Mouse (Mus musculus): ENCODE measurements at regions not wholly inside any gene's neighbourhood (a gene's known extent, or its start where the extent isn't known, plus 50 kb on each side); places are given as distances from the start of the nearest gene placed in this dataset.

- no peak overlapping the region for H3K27ac ChIP-seq (ENCODE audit: low read depth, low read length)
- no peak for TF ChIP-seq CTCF (IDR thresholded peaks at IDR 0.05; ENCODE audit: low read depth)
- H3K9me3 ChIP-seq (ENCODE audit: control insufficient read depth), result no peaks in the 10 kb centered on the region
These were observed 490.0 kb downstream of the Psat1 start for GRCm38 (mm10) chr19:15456943-15457735.

GRCm38 (mm10) chr19:15448989-15449388 lies 498.1 kb downstream of the Psat1 start:
- Histone ChIP-seq H3K36me3 (ENCODE audit: control insufficient read depth, insufficient read depth) (no peaks in the 10 kb centered on the region), H3K27ac (ENCODE audit: low read depth, low read length) (no peak overlapping the region), H3K4me1 (replicated peaks; ENCODE audit: control insufficient read depth, insufficient read depth, low read length) (no peaks in the 10 kb centered on the region), H3K27me3 (replicated peaks; ENCODE audit: control insufficient read depth, insufficient read depth, low read length) (no peaks in the 10 kb centered on the region), H3K4me2 (replicated peaks; ENCODE audit: low read depth) (no peak overlapping the region), H3K9me3 (ENCODE audit: control insufficient read depth) (no peaks in the 10 kb centered on the region), H3K9ac (ENCODE audit: low read depth, low read length) (no peak overlapping the region), H3K4me3 (ENCODE audit: low read depth, low read length) (no peak overlapping the region)
- no peak for TF ChIP-seq CTCF (IDR thresholded peaks at IDR 0.05; ENCODE audit: low read depth)
- 31% methylated on average over 5 of the region's 5 CpGs for WGBS
- ATAC-seq, result no peak

More at GRCm38 (mm10) chr19:15456943-15457735, 490.0 kb downstream of the Psat1 start:
- Histone ChIP-seq H3K27me3 (replicated peaks; ENCODE audit: control insufficient read depth, insufficient read depth, low read length) (no peaks in the 10 kb centered on the region), H3K36me3 (ENCODE audit: control insufficient read depth, insufficient read depth) (no peaks in the 10 kb centered on the region), H3K9ac (ENCODE audit: low read depth, low read length) (no peak overlapping the region), H3K4me2 (replicated peaks; ENCODE audit: low read depth) (no peak overlapping the region), H3K4me3 (ENCODE audit: low read depth, low read length) (no peak overlapping the region), H3K4me1 (replicated peaks; ENCODE audit: control insufficient read depth, insufficient read depth, low read length) (no peaks in the 10 kb centered on the region)
- ATAC-seq, result no peak
- 39% methylated on average over 9 of the region's 9 CpGs for WGBS

GRCm38 (mm10) chr19:15431798-15432197 lies 515.3 kb downstream of the Psat1 start:
- no peak overlapping the region for H3K4me2 ChIP-seq (replicated peaks; ENCODE audit: low read depth)
- WGBS, result 89% methylated on average over 5 of the region's 5 CpGs
- H3K9ac ChIP-seq (ENCODE audit: low read depth, low read length), result no peak overlapping the region
- no peak for ATAC-seq
- no peak for TF ChIP-seq CTCF (IDR thresholded peaks at IDR 0.05; ENCODE audit: low read depth)
- no peaks in the 10 kb centered on the region for H3K27me3 ChIP-seq (replicated peaks; ENCODE audit: control insufficient read depth, insufficient read depth, low read length)
- H3K4me1 ChIP-seq (replicated peaks; ENCODE audit: control insufficient read depth, insufficient read depth, low read length), result no peaks in the 10 kb centered on the region
- H3K4me3 ChIP-seq (ENCODE audit: low read depth, low read length), result no peak overlapping the region
- H3K27ac ChIP-seq (ENCODE audit: low read depth, low read length), result no peak overlapping the region
- no peaks in the 10 kb centered on the region for H3K9me3 ChIP-seq (ENCODE audit: control insufficient read depth)
- H3K36me3 ChIP-seq (ENCODE audit: control insufficient read depth, insufficient read depth), result no peaks in the 10 kb centered on the region

GRCm38 (mm10) chr19:15421311-15421710 lies 525.8 kb downstream of the Psat1 start:
- no peak for TF ChIP-seq CTCF (IDR thresholded peaks at IDR 0.05; ENCODE audit: low read depth)
- Histone ChIP-seq H3K27ac (ENCODE audit: low read depth, low read length) (no peak overlapping the region), H3K4me3 (ENCODE audit: low read depth, low read length) (no peak overlapping the region), H3K9ac (ENCODE audit: low read depth, low read length) (no peak overlapping the region), H3K4me1 (replicated peaks; ENCODE audit: control insufficient read depth, insufficient read depth, low read length) (no peaks in the 10 kb centered on the region), H3K27me3 (replicated peaks; ENCODE audit: control insufficient read depth, insufficient read depth, low read length) (no peaks in the 10 kb centered on the region), H3K9me3 (ENCODE audit: control insufficient read depth) (no peaks in the 10 kb centered on the region), H3K4me2 (replicated peaks; ENCODE audit: low read depth) (no peak overlapping the region), H3K36me3 (ENCODE audit: control insufficient read depth, insufficient read depth) (no peaks in the 10 kb centered on the region)
- ATAC-seq, result no peak
- 58% methylated on average over 3 of the region's 3 CpGs for WGBS

- WGBS, result 87% methylated on average over 3 of the region's 3 CpGs
- no peak overlapping the region for H3K4me2 ChIP-seq (replicated peaks; ENCODE audit: low read depth)
- no peaks in the 10 kb centered on the region for H3K36me3 ChIP-seq (ENCODE audit: control insufficient read depth, insufficient read depth)
- H3K9ac ChIP-seq (ENCODE audit: low read depth, low read length), result no peak overlapping the region
- no peak for TF ChIP-seq CTCF (IDR thresholded peaks at IDR 0.05; ENCODE audit: low read depth)
- no peak overlapping the region for H3K27ac ChIP-seq (ENCODE audit: low read depth, low read length)
- ATAC-seq, result no peak
- H3K4me1 ChIP-seq (replicated peaks; ENCODE audit: control insufficient read depth, insufficient read depth, low read length), result no peaks in the 10 kb centered on the region
- no peaks in the 10 kb centered on the region for H3K9me3 ChIP-seq (ENCODE audit: control insufficient read depth)
- no peak overlapping the region for H3K4me3 ChIP-seq (ENCODE audit: low read depth, low read length)
- no peaks in the 10 kb centered on the region for H3K27me3 ChIP-seq (replicated peaks; ENCODE audit: control insufficient read depth, insufficient read depth, low read length)
These were observed 548.5 kb downstream of the Psat1 start for GRCm38 (mm10) chr19:15398624-15399023.

GRCm38 (mm10) chr19:15371682-15372081 lies 575.5 kb downstream of the Psat1 start:
- Histone ChIP-seq H3K27me3 (replicated peaks; ENCODE audit: control insufficient read depth, insufficient read depth, low read length) (no peaks in the 10 kb centered on the region), H3K9ac (ENCODE audit: low read depth, low read length) (no peak overlapping the region), H3K4me2 (replicated peaks; ENCODE audit: low read depth) (no peak overlapping the region), H3K4me1 (replicated peaks; ENCODE audit: control insufficient read depth, insufficient read depth, low read length) (no peaks in the 10 kb centered on the region), H3K27ac (ENCODE audit: low read depth, low read length) (no peak overlapping the region), H3K36me3 (ENCODE audit: control insufficient read depth, insufficient read depth) (no peaks in the 10 kb centered on the region), H3K9me3 (ENCODE audit: control insufficient read depth) (no peaks in the 10 kb centered on the region), H3K4me3 (ENCODE audit: low read depth, low read length) (no peak overlapping the region)
- no peak for TF ChIP-seq CTCF (IDR thresholded peaks at IDR 0.05; ENCODE audit: low read depth)
- WGBS, result 51% methylated on average over 8 of the region's 8 CpGs
- ATAC-seq, result no peak
